Mouse (Mus musculus) forebrain, postnatal 0 days (tissue): ENCODE results near the gene Crybb3. TPM values are rescaled to one million over a fixed set of nuclear protein-coding genes. Genes with fewer than 3 reads are reported as not detected.

Source experiments
- ATAC-seq: fragments of 200-750 bp; cut with Nextera tagmentation; 2 replicates; pipeline ENCODE4 v1.8.0; 2017; ENCODE audit warnings: mild to moderate bottlenecking, moderate library complexity
- DNase-seq: peaks from one replicate; pipeline ENCODE4 v3.0.0-alpha.2; 2015
- H3K27ac ChIP-seq: fragments of 300-500 bp; sonication (generic); 2 replicates; pipeline ENCODE4 v1.5.1; 2014; ENCODE audit warnings: low read depth, mild to moderate bottlenecking, antibody characterized with exemption, low read length, moderate library complexity, mixed read lengths
- H3K27me3 ChIP-seq: fragments of 300-500 bp; sonication (generic); 2 replicates; pipeline ENCODE4 v1.6.1; 2014; ENCODE audit warnings: mild to moderate bottlenecking, low read length, mixed read lengths; ENCODE audit not compliant: insufficient read depth
- H3K36me3 ChIP-seq: fragments of 300-500 bp; sonication (generic); 2 replicates; pipeline ENCODE4 v1.6.1; 2014; ENCODE audit warnings: mild to moderate bottlenecking, moderate library complexity; ENCODE audit not compliant: insufficient read depth
- H3K4me1 ChIP-seq: fragments of 300-500 bp; sonication (generic); 2 replicates; pipeline ENCODE4 v1.6.1; 2014; ENCODE audit warnings: antibody characterized with exemption; ENCODE audit not compliant: insufficient read depth
- H3K4me2 ChIP-seq: fragments of 300-500 bp; sonication (generic); 2 replicates; pipeline ENCODE4 v1.6.1; 2014; ENCODE audit warnings: low read depth, mild to moderate bottlenecking, moderate library complexity
- H3K4me3 ChIP-seq: fragments of 300-500 bp; sonication (generic); 2 replicates; pipeline ENCODE4 v1.5.1; 2014; ENCODE audit warnings: low read depth, low read length, mixed read lengths
- H3K9ac ChIP-seq: fragments of 300-500 bp; sonication (generic); 2 replicates; pipeline ENCODE4 v1.6.1; 2014; ENCODE audit warnings: mild to moderate bottlenecking
- H3K9me3 ChIP-seq: fragments of 300-500 bp; sonication (generic); 2 replicates; pipeline ENCODE4 v1.6.1; 2016; ENCODE audit warnings: low read length
- CTCF ChIP-seq: sonication (generic); IDR thresholded peaks from 2 replicates; pipeline ENCODE4 v1.5.1; 2016; ENCODE audit warnings: antibody characterized with exemption, control low read depth, low read depth
- WGBS: fragments of 180-500 bp; shearing (Covaris S2); extraction: QIAGEN DNeasy Blood & Tissue Kit; methylation state at CpG from one replicate; pipeline ENCODE4 v1.1.7; 2014; 5-methylcytosine and 5-hydroxymethylcytosine counted together
- polyA plus RNA-seq: library from polyadenylated mRNA; unstranded; fragments of >200 nt; fragmentation: Nextera tagmentation; extraction: Ambion mirVana; gene quantifications from 2 replicates; pipeline ENCODE4 v1.2.1, GENCODE M21; 2015
- total RNA-seq: library from RNA; depleted of rRNA; stranded (reverse); fragments of >200 nt; gene quantifications from 2 replicates; pipeline ENCODE4 v1.2.3, GENCODE M21; 2014

The Crybb3 gene
- total and polyA plus RNA-seq, 2 experiments from 2014 or later = 0.81 to 1.6 TPM

- no peak for TF ChIP-seq CTCF
- 74% methylated on average over 9 of the region's 9 CpGs for WGBS
- Histone ChIP-seq H3K27ac (no peak overlapping the region), H3K36me3 (0 out of 2 replicates have a peak, but pooled peaks cover 2% of the 10 kb centered on the region), H3K4me2 (no peak overlapping the region), H3K9ac (no peak overlapping the region), H3K27me3 (no peaks in the 10 kb centered on the region), H3K4me1 (no peaks in the 10 kb centered on the region), H3K9me3 (no peaks in the 10 kb centered on the region), H3K4me3 (no peak overlapping the region)
- no peak for DNase-seq
- ATAC-seq = no peak
These were observed 23.7 kb upstream of the Crybb3 start for GRCm38 (mm10) chr5:113105035-113105434.

- no peak overlapping the region for H3K4me2 ChIP-seq
- no peaks in the 10 kb centered on the region for H3K9me3 ChIP-seq
- TF ChIP-seq CTCF = no peak
- H3K9ac ChIP-seq = no peak overlapping the region
- H3K27ac ChIP-seq = no peak overlapping the region
- no peaks in the 10 kb centered on the region for H3K4me1 ChIP-seq
- H3K4me3 ChIP-seq = no peak overlapping the region
- ATAC-seq = peak; percentile 42; the same call in 1 of the 2 replicates
- DNase-seq = no peak
- 40% methylated on average over 7 of the region's 7 CpGs for WGBS
- 0 out of 2 replicates have a peak, but pooled peaks cover 2% of the 10 kb centered on the region for H3K36me3 ChIP-seq
- no peaks in the 10 kb centered on the region for H3K27me3 ChIP-seq
These were observed 21.1 kb upstream of the Crybb3 start for GRCm38 (mm10) chr5:113102455-113102854.

GRCm38 (mm10) chr5:113101457-113101856 lies 20.1 kb upstream of the Crybb3 start:
- Histone ChIP-seq H3K4me2 (no peak overlapping the region), H3K27me3 (no peaks in the 10 kb centered on the region), H3K4me3 (no peak overlapping the region), H3K9ac (no peak overlapping the region), H3K9me3 (no peaks in the 10 kb centered on the region), H3K27ac (no peak overlapping the region), H3K4me1 (no peaks in the 10 kb centered on the region), H3K36me3 (peaks cover 8% of the 10 kb centered on the region; the same call in 1 of the 2 replicates)
- no peak for DNase-seq
- ATAC-seq = no peak
- TF ChIP-seq CTCF = no peak
- 89% methylated on average over 10 of the region's 10 CpGs for WGBS

- Histone ChIP-seq H3K4me2 (no peak overlapping the region), H3K4me3 (no peak overlapping the region), H3K36me3 (peaks cover 8% of the 10 kb centered on the region; the same call in 1 of the 2 replicates), H3K27ac (no peak overlapping the region), H3K9me3 (no peaks in the 10 kb centered on the region), H3K9ac (no peak overlapping the region), H3K27me3 (no peaks in the 10 kb centered on the region), H3K4me1 (no peaks in the 10 kb centered on the region)
- no peak for TF ChIP-seq CTCF
- 87% methylated on average over 11 of the region's 11 CpGs for WGBS
- DNase-seq = no peak
- no peak for ATAC-seq
These were observed 19.0 kb upstream of the Crybb3 start for GRCm38 (mm10) chr5:113100422-113100821.

GRCm38 (mm10) chr5:113099546-113099945 lies 18.2 kb upstream of the Crybb3 start:
- H3K27ac ChIP-seq = no peak overlapping the region
- peak; percentile 95 for DNase-seq
- TF ChIP-seq CTCF = peak; percentile 100
- no peak overlapping the region for H3K4me3 ChIP-seq
- H3K9me3 ChIP-seq = no peaks in the 10 kb centered on the region
- no peaks in the 10 kb centered on the region for H3K4me1 ChIP-seq
- WGBS = 33% methylated on average over 1 of the region's 1 CpGs
- no peaks in the 10 kb centered on the region for H3K27me3 ChIP-seq
- H3K36me3 ChIP-seq = peaks cover 8% of the 10 kb centered on the region; the same call in 1 of the 2 replicates
- no peak overlapping the region for H3K9ac ChIP-seq
- ATAC-seq = peak; percentile 70
- no peak overlapping the region for H3K4me2 ChIP-seq

- no peak overlapping the region for H3K4me2 ChIP-seq
- no peaks in the 10 kb centered on the region for H3K27me3 ChIP-seq
- ATAC-seq = no peak
- 97% methylated on average over 17 of the region's 17 CpGs for WGBS
- DNase-seq = no peak
- peaks cover 8% of the 10 kb centered on the region; the same call in 1 of the 2 replicates for H3K36me3 ChIP-seq
- no peak overlapping the region for H3K9ac ChIP-seq
- H3K27ac ChIP-seq = no peak overlapping the region
- H3K9me3 ChIP-seq = no peaks in the 10 kb centered on the region
- no peak overlapping the region for H3K4me3 ChIP-seq
- H3K4me1 ChIP-seq = no peaks in the 10 kb centered on the region
- TF ChIP-seq CTCF = no peak
These were observed 16.2 kb upstream of the Crybb3 start for GRCm38 (mm10) chr5:113097551-113097950.

- TF ChIP-seq CTCF = no peak
- 96% methylated on average over 18 of the region's 18 CpGs for WGBS
These were observed 14.1 kb upstream of the Crybb3 start for GRCm38 (mm10) chr5:113095456-113095855.

GRCm38 (mm10) chr5:113092406-113092805 lies 11.0 kb upstream of the Crybb3 start:
- no peak for TF ChIP-seq CTCF
- 82% methylated on average over 7 of the region's 7 CpGs for WGBS
- no peak overlapping the region for H3K4me3 ChIP-seq
- no peak overlapping the region for H3K4me2 ChIP-seq
- H3K4me1 ChIP-seq = no peaks in the 10 kb centered on the region
- no peak for DNase-seq
- no peaks in the 10 kb centered on the region for H3K27me3 ChIP-seq
- H3K36me3 ChIP-seq = peaks cover 6% of the 10 kb centered on the region; the same call in 1 of the 2 replicates
- ATAC-seq = no peak
- no peak overlapping the region for H3K27ac ChIP-seq
- 0 out of 2 replicates have a peak overlapping the region, but pooled peaks have one; percentile 6 for H3K9ac ChIP-seq
- no peaks in the 10 kb centered on the region for H3K9me3 ChIP-seq

More at GRCm38 (mm10) chr5:113095456-113095855, 14.1 kb upstream of the Crybb3 start:
- ATAC-seq = no peak
- no peak for DNase-seq
- Histone ChIP-seq H3K9ac (no peak overlapping the region), H3K36me3 (peaks cover 8% of the 10 kb centered on the region; the same call in 1 of the 2 replicates), H3K4me1 (no peaks in the 10 kb centered on the region), H3K27ac (no peak overlapping the region), H3K4me3 (no peak overlapping the region), H3K9me3 (no peaks in the 10 kb centered on the region), H3K27me3 (no peaks in the 10 kb centered on the region), H3K4me2 (no peak overlapping the region)
